8 mouse cellular contexts compared by ENCODE assay signal in the genomic region with DNA sequence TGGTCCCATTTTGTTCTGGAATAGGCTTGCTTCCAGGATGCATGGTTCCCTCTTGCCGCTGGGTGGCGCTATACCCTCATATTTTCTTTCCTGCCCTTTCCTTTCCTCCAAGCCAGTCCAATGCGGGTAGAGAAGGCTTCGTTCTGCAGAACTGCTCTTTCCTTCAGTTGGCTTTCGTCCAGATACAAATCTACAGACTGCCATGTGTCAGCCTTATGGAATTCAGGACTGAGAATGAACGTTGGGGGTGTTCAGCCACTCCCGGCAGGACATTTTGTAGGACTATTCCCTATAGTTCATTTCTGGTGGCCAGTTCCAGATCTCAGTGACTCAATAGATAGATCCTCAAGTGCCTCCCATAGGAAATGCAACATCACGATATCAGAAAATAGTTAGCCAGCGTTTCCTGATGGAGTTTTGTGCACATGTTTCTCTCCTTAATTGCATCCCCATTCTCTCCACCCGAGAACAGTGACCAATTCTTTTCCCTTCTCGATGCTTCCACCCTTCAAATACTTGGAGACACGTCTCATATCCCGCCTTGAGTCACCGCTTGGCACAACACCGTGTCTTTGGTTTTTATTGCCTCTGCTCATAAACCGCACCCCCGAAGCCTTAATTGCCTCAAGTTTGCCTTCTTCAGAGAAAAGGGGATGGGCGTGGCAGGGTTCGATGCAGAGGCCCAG. TPM values are rescaled to one million over a fixed set of nuclear protein-coding genes. Genes with fewer than 3 reads are reported as not detected.
DNase-seq lines count a peak whose midpoint lies in the region; ATAC-seq and TF ChIP-seq lines count a peak whose summit lies in the region.

No protein-coding gene starts in this region.

- peak; percentile 65; the same call in 1 of the 2 replicates for TF ChIP-seq CTCF in spleen, adult 2 months (IDR thresholded peaks at IDR 0.05; ENCODE audit: extremely low read depth, insufficient read depth, insufficient read length, insufficient replicate concordance)

- peak; percentile 62 for ATAC-seq in common myeloid progenitor, adult 5-6 weeks (replicated peaks; ENCODE audit: low read depth, poor library complexity, severe bottlenecking)
- ATAC-seq in intestine, embryonic 16.5 days = peak; percentile 86
- ATAC-seq in midbrain, embryonic 14.5 days (ENCODE audit: low FRiP score, low TSS enrichment) = peak; percentile 29; the same call in 1 of the 2 replicates

- H3K9ac ChIP-seq in intestine, embryonic 16.5 days (ENCODE audit: low read depth, low read length) = 0 out of 2 replicates have a peak overlapping the region, but pooled peaks have one; percentile 7
- H3K9ac ChIP-seq in midbrain, embryonic 14.5 days (replicated peaks; ENCODE audit: low read length) = no peak overlapping the region

- H3K4me2 ChIP-seq in intestine, embryonic 16.5 days (ENCODE audit: low read depth, low read length) = peak overlapping the region; percentile 49
- H3K4me2 ChIP-seq in midbrain, embryonic 14.5 days (ENCODE audit: low read length) = no peak overlapping the region

- H3K9me3 ChIP-seq in intestine, embryonic 16.5 days (ENCODE audit: control insufficient read depth, low read length) = no peaks in the 10 kb centered on the region
- no peaks in the 10 kb centered on the region for H3K9me3 ChIP-seq in midbrain, embryonic 14.5 days (ENCODE audit: control insufficient read depth, low read length)

- no peaks in the 10 kb centered on the region for H3K27me3 ChIP-seq in spleen, adult 2 months (ENCODE audit: control insufficient read depth, insufficient read depth, low read length)
- H3K27me3 ChIP-seq in intestine, embryonic 16.5 days (replicated peaks; ENCODE audit: control insufficient read depth, insufficient read depth, low read length) = no peaks in the 10 kb centered on the region
- H3K27me3 ChIP-seq in midbrain, embryonic 14.5 days (ENCODE audit: control insufficient read depth, insufficient read depth, low read length) = no peaks in the 10 kb centered on the region

- no peaks in the 10 kb centered on the region for H3K4me1 ChIP-seq in spleen, adult 2 months (ENCODE audit: control insufficient read depth, insufficient read depth, insufficient read length)
- peaks cover 21% of the 10 kb centered on the region for H3K4me1 ChIP-seq in intestine, embryonic 16.5 days (ENCODE audit: control insufficient read depth, insufficient read depth, low read length)
- H3K4me1 ChIP-seq in midbrain, embryonic 14.5 days (ENCODE audit: control insufficient read depth, insufficient read depth, low read length) = peaks cover 16% of the 10 kb centered on the region

- no peak for TF ChIP-seq POLR2A in spleen, adult 2 months (IDR thresholded peaks at IDR 0.05; ENCODE audit: low read depth, low read length)

- no peak overlapping the region for H3K4me3 ChIP-seq in spleen, adult 2 months (ENCODE audit: extremely low read depth, insufficient read depth, insufficient read length)
- peak overlapping the region; percentile 15 for H3K4me3 ChIP-seq in intestine, embryonic 16.5 days (ENCODE audit: low read length)
- H3K4me3 ChIP-seq in midbrain, embryonic 14.5 days (replicated peaks; ENCODE audit: low read depth, low read length) = no peak overlapping the region

- H3K36me3 ChIP-seq in spleen, adult 2 months (ENCODE audit: control insufficient read depth, insufficient read depth, low read length) = no peaks in the 10 kb centered on the region
- no peaks in the 10 kb centered on the region for H3K36me3 ChIP-seq in intestine, embryonic 16.5 days (ENCODE audit: control insufficient read depth, insufficient read depth, low read length)
- no peaks in the 10 kb centered on the region for H3K36me3 ChIP-seq in midbrain, embryonic 14.5 days (ENCODE audit: control insufficient read depth, insufficient read depth, low read length)

- H3K27ac ChIP-seq in spleen, adult 2 months (ENCODE audit: insufficient read depth, low read length) = no peak overlapping the region
- H3K27ac ChIP-seq in intestine, embryonic 16.5 days (ENCODE audit: low read length) = peak overlapping the region; percentile 68
- H3K27ac ChIP-seq in midbrain, embryonic 14.5 days (replicated peaks; ENCODE audit: low read depth, low read length) = no peak overlapping the region

- intact Hi-C loops in left cerebral cortex, postnatal 4 days (cut with DNase I) = loop anchor here (5.0 kb wide), 1 partner anchor 127 kb away; no protein-coding TSS in a partner anchor

- 34% methylated on average over 19 of the region's 19 CpGs for WGBS in spleen, adult 2 months
- WGBS in intestine, embryonic 16.5 days = 22% methylated on average over 19 of the region's 19 CpGs
- WGBS in midbrain, embryonic 14.5 days = 63% methylated on average over 19 of the region's 19 CpGs

- DNase-seq in spleen, adult 2 months (ENCODE audit: low read depth in 1 of 2, low spot score in 2 of 2) = peak in 1 of 2 experiments; percentile 30
- no peak for DNase-seq in spleen, adult 12 weeks (ENCODE audit: low spot score)
- DNase-seq in gastrocnemius, adult 8-10 months (ENCODE audit: low spot score in 2 of 2) = peak; percentile 64 to 77
- peak; percentile 59 for DNase-seq in left cerebral cortex, postnatal 4 days
- DNase-seq in midbrain, embryonic 14.5 days = peak; percentile 83
- DNase-seq in spleen, postnatal 4 days (ENCODE audit: low spot score in 2 of 2) = peak; percentile 36 to 82

RNA-seq across cellular contexts. Expression of a gene that starts 4.2 kb away (rescaled TPM):
- 0.83 and 1.1 TPM in 2 replicates for polyA plus RNA-seq in spleen, adult 2 months (2012; rRNA removed)
- 0.32 and 0.34 TPM in 2 replicates for total RNA-seq in common myeloid progenitor, adult 5-6 weeks (2017)
- total RNA-seq in gastrocnemius, adult 8-10 months (2022) = not detected
- polyA plus RNA-seq in intestine, embryonic 16.5 days (2015; fragmentation: Nextera tagmentation; extraction: Ambion mirVana) = 0.33 and 0.47 TPM in 2 replicates
- total RNA-seq in left cerebral cortex, postnatal 4 days (2021) = not detected
- 0.18 and 0.22 TPM in 2 replicates for polyA plus RNA-seq in midbrain, embryonic 14.5 days (2014; fragmentation: Nextera tagmentation; extraction: Ambion mirVana)

RNA-seq across cellular contexts. Expression of a gene that starts 52.2 kb away (rescaled TPM):
- 52.5 and 53.8 TPM in 2 replicates for polyA plus RNA-seq in spleen, adult 2 months (2012; rRNA removed)
- total RNA-seq in common myeloid progenitor, adult 5-6 weeks (2017) = 28.5 and 30.1 TPM in 2 replicates
- 10 to 100 TPM in 2 of 4 experiments, 1 to 10 TPM in 2; 4.3 to 13.2 (median 9.9) TPM for total RNA-seq in gastrocnemius, adult 8-10 months (2022)
- 74.0 and 83.9 TPM in 2 replicates for polyA plus RNA-seq in intestine, embryonic 16.5 days (2015; fragmentation: Nextera tagmentation; extraction: Ambion mirVana)
- total RNA-seq in left cerebral cortex, postnatal 4 days (2021) = 10 to 100 TPM; 14.6 to 19.7 TPM
- polyA plus RNA-seq in midbrain, embryonic 14.5 days (2014; fragmentation: Nextera tagmentation; extraction: Ambion mirVana) = 3.5 and 8.0 TPM in 2 replicates

RNA-seq across cellular contexts. Expression of a gene that starts 52.2 kb away (rescaled TPM):
- 13.5 and 16.3 TPM in 2 replicates for polyA plus RNA-seq in spleen, adult 2 months (2012; rRNA removed)
- 15.9 and 26.0 TPM in 2 replicates for total RNA-seq in common myeloid progenitor, adult 5-6 weeks (2017)
- total RNA-seq in gastrocnemius, adult 8-10 months (2022) = 1 to 10 TPM; 3.0 to 3.6 (median 3.3) TPM
- 36.9 and 37.6 TPM in 2 replicates for polyA plus RNA-seq in intestine, embryonic 16.5 days (2015; fragmentation: Nextera tagmentation; extraction: Ambion mirVana)
- 10 to 100 TPM; 86.1 to 92.1 TPM for total RNA-seq in left cerebral cortex, postnatal 4 days (2021)
- polyA plus RNA-seq in midbrain, embryonic 14.5 days (2014; fragmentation: Nextera tagmentation; extraction: Ambion mirVana) = 122 and 133 TPM in 2 replicates

Comparison
In these comparisons a context has a peak if more than half of its experiments do, and no peak if none do; other contexts are left out.
1. ATAC-seq: peak in every context shown above with its lines; median percentile 86 in intestine, embryonic 16.5 days; 62 in common myeloid progenitor, adult 5-6 weeks; 29 in midbrain, embryonic 14.5 days.